Mouse (Mus musculus) embryo, embryonic 11.5 days (tissue): Measurements from ENCODE around the gene Fam13c.
"Not testable (repeated sequence)": the region's sequence is repeated elsewhere in the genome, so short reads cannot be mapped to it uniquely, and the experiment has no call there.

ENCODE experiments used
- DNase-seq: peaks from one replicate; pipeline ENCODE4 v3.0.0-alpha.2; 2012; ENCODE audit warnings: low read depth, low spot score

Gene Fam13c

GRCm38 (mm10) chr10:70439676-70440521, at the start of gene Fam13c:
Fam13c (plus strand) TSS chr10:70440481.
- DNase-seq = peak; percentile 35

GRCm38 (mm10) chr10:70395900-70396299, 44.4 kb upstream of the Fam13c start:
- no peak for DNase-seq

GRCm38 (mm10) chr10:70398224-70398623, 42.1 kb upstream of the Fam13c start:
- no peak for DNase-seq

GRCm38 (mm10) chr10:70402006-70402405, 38.3 kb upstream of the Fam13c start:
- DNase-seq = no peak

- DNase-seq = no peak
Observed at GRCm38 (mm10) chr10:70402711-70403110, 37.6 kb upstream of the Fam13c start.

GRCm38 (mm10) chr10:70417811-70418486, 22.3 kb upstream of the Fam13c start:
- DNase-seq = no peak

- DNase-seq = no peak
Observed at GRCm38 (mm10) chr10:70419282-70420264, 20.7 kb upstream of the Fam13c start.

GRCm38 (mm10) chr10:70426373-70426772, 13.9 kb upstream of the Fam13c start:
- no peak for DNase-seq

GRCm38 (mm10) chr10:70428121-70428662, 12.1 kb upstream of the Fam13c start:
- no peak for DNase-seq

GRCm38 (mm10) chr10:70429341-70429740, 10.9 kb upstream of the Fam13c start:
- no peak for DNase-seq

- DNase-seq = no peak
Observed at GRCm38 (mm10) chr10:70433334-70433733, 6.9 kb upstream of the Fam13c start.

GRCm38 (mm10) chr10:70433736-70434135, 6.5 kb upstream of the Fam13c start:
- DNase-seq = not testable (repeated sequence)

GRCm38 (mm10) chr10:70436656-70437055, 3.6 kb upstream of the Fam13c start:
- no peak for DNase-seq

- DNase-seq = no peak
Observed at GRCm38 (mm10) chr10:70437289-70437688, 3.0 kb upstream of the Fam13c start.

GRCm38 (mm10) chr10:70440639-70441461, 569 bp downstream of the Fam13c start:
- DNase-seq = no peak

GRCm38 (mm10) chr10:70442156-70442555, 1.9 kb downstream of the Fam13c start:
- no peak for DNase-seq

GRCm38 (mm10) chr10:70442623-70443022, 2.3 kb downstream of the Fam13c start:
- no peak for DNase-seq

- DNase-seq = no peak
Observed at GRCm38 (mm10) chr10:70447787-70448186, 7.5 kb downstream of the Fam13c start.

GRCm38 (mm10) chr10:70449206-70449605, 8.9 kb downstream of the Fam13c start:
- no peak for DNase-seq

- DNase-seq = no peak
Observed at GRCm38 (mm10) chr10:70455886-70456305, 15.6 kb downstream of the Fam13c start.
